Mouse (Mus musculus): Measurements from ENCODE around the gene Ctsll3. TPM values are rescaled to one million over a fixed set of nuclear protein-coding genes. Genes with fewer than 3 reads are reported as not detected.

The Ctsll3 gene
- polyA plus RNA-seq, 2 experiments, result 0.45 TPM; not detected in 1

DNA sequence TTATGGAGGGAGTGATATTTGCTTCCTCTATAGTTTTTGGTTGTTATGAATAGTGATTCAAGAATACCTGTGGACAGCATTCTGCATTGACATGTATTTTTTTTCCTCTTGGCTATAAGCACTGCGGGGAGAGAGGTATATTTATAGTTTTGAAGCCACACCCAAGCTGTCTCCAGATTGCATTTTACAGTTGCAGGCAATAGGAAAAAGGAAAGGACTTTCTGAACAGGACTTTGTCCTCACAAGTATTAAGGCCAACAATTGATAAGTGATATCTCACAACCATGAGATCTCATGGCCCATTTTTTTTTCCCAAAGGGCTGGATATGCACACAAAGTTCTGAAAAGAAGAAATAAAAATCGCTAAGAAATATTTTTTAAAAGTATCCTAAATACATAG lies 7.0 kb upstream of the Ctsll3 start:
- H3K27ac ChIP-seq (replicated peaks; ENCODE audit: low read depth, low read length), result no peak overlapping the region
- no peak for DNase-seq (ENCODE audit: low spot score)
- H3K9ac ChIP-seq (ENCODE audit: low read depth, low read length, severe bottlenecking), result no peak overlapping the region
- H3K4me1 ChIP-seq (ENCODE audit: control insufficient read depth, insufficient read depth, low read length), result no peaks in the 10 kb centered on the region
- TF ChIP-seq POLR2A (IDR thresholded peaks at IDR 0.05; ENCODE audit: borderline replicate concordance, extremely low read depth, insufficient read depth, insufficient read length), result no peak
- no peak overlapping the region for H3K4me3 ChIP-seq (replicated peaks; ENCODE audit: low read length)
- no peak overlapping the region for H3K4me2 ChIP-seq (replicated peaks; ENCODE audit: low read depth, low read length, severe bottlenecking)
- H3K27me3 ChIP-seq (ENCODE audit: control insufficient read depth, insufficient read depth, low read length), result no peaks in the 10 kb centered on the region
- no peaks in the 10 kb centered on the region for H3K36me3 ChIP-seq (ENCODE audit: control insufficient read depth, insufficient read depth, low read length)
- no peaks in the 10 kb centered on the region for H3K9me3 ChIP-seq (ENCODE audit: control insufficient read depth, low read length)
- no peak for ATAC-seq (ENCODE audit: low FRiP score, low read depth)
- WGBS, result 72% methylated on average over 2 of the region's 2 CpGs

DNA sequence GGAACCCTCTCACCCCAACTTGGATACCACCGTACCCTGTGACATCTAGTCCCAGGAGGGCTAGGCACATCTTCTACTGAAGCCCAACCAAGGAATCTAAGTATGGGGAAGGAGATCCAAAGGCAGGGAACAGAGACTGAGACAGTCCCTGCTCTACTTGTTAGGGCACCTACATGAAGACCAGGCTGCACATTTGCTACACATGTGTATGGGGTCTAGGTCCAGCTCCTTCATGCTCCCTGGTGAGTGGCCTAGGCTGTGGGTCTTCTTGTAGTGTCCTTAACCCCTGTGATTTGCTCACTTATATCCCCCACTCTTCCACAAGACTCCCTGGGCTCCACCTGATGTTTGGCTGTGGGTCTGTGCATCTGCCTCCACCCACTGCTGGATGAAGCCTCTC lies 13.2 kb downstream of the Ctsll3 start:
- no peak for TF ChIP-seq POLR2A (IDR thresholded peaks at IDR 0.05; ENCODE audit: borderline replicate concordance, extremely low read depth, insufficient read depth, insufficient read length)
- DNase-seq (ENCODE audit: low spot score) (no peak), ATAC-seq (ENCODE audit: low FRiP score, low read depth) (no peak)
- H3K4me1 ChIP-seq (ENCODE audit: control insufficient read depth, insufficient read depth, low read length), result no peaks in the 10 kb centered on the region
- no peak overlapping the region for H3K4me3 ChIP-seq (replicated peaks; ENCODE audit: low read length)
- 85% methylated on average over 1 of the region's 1 CpGs for WGBS
- no peaks in the 10 kb centered on the region for H3K36me3 ChIP-seq (ENCODE audit: control insufficient read depth, insufficient read depth, low read length)
- H3K27me3 ChIP-seq (ENCODE audit: control insufficient read depth, insufficient read depth, low read length), result no peaks in the 10 kb centered on the region
- H3K9me3 ChIP-seq (ENCODE audit: control insufficient read depth, low read length), result no peaks in the 10 kb centered on the region
- no peak overlapping the region for H3K9ac ChIP-seq (ENCODE audit: low read depth, low read length, severe bottlenecking)
- no peak overlapping the region for H3K4me2 ChIP-seq (replicated peaks; ENCODE audit: low read depth, low read length, severe bottlenecking)
- H3K27ac ChIP-seq (replicated peaks; ENCODE audit: low read depth, low read length), result no peak overlapping the region

DNA sequence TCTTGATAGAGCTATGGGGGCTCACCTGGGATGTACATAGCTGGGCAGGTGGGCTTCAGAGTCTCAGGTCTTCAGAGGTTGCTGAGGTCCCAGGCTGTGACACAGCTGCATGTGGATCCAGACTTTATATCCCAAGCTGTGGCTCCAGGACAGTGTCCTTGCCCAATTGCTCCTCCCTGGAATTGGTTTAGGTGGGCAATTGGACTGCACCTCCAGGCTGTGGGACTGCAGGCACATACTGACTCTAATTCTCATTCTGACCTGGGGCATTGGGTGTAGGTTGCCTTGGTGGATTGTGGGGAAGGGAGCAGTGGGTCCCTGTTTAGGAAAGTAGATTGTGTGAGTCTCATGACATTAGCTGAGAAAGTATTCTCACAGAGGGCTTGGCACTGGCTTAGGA lies 16.4 kb downstream of the Ctsll3 start, which contains the start of gene BC051665:
TSS of gene BC051665 (minus strand) at position 101 of the 400 bp plus-strand sequence.
- no peak within 1 kb of the TSS for H3K9ac ChIP-seq (ENCODE audit: low read depth, low read length, severe bottlenecking)
- ATAC-seq (ENCODE audit: low FRiP score, low read depth) (no peak), DNase-seq (ENCODE audit: low spot score) (no peak)
- H3K9me3 ChIP-seq (ENCODE audit: control insufficient read depth, low read length), result no peaks in the 10 kb centered on the region
- no peak within 1 kb of the TSS for H3K4me2 ChIP-seq (replicated peaks; ENCODE audit: low read depth, low read length, severe bottlenecking)
- TF ChIP-seq POLR2A (IDR thresholded peaks at IDR 0.05; ENCODE audit: borderline replicate concordance, extremely low read depth, insufficient read depth, insufficient read length), result no peak
- no peaks in the 10 kb centered on the region for H3K36me3 ChIP-seq (ENCODE audit: control insufficient read depth, insufficient read depth, low read length)
- H3K27ac ChIP-seq (replicated peaks; ENCODE audit: low read depth, low read length), result no peak within 1 kb of the TSS
- H3K27me3 ChIP-seq (ENCODE audit: control insufficient read depth, insufficient read depth, low read length), result no peaks in the 10 kb centered on the region
- H3K4me3 ChIP-seq (replicated peaks; ENCODE audit: low read length), result no peak within 1 kb of the TSS
- H3K4me1 ChIP-seq (ENCODE audit: control insufficient read depth, insufficient read depth, low read length), result no peaks in the 10 kb centered on the region

DNA sequence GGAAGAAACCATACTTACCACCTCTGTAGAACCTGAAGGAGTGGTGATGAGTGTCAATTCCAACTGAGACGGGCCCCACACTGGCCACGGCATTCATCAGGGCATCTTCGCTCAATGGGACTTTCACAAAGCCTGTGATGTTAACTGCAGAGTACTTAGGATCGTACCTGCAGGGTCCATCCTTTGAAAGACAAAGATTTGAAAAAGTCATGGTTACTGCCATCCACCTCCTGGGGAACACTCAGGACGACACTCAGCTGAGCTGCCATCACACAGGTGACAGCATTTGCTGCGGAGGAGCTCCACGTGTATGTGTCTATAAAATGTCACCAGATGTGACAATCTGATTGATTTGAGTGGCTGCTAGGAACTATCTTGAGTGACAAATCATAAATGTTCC lies 19.3 kb downstream of the Ctsll3 start:
- no peak for TF ChIP-seq POLR2A (IDR thresholded peaks at IDR 0.05; ENCODE audit: borderline replicate concordance, extremely low read depth, insufficient read depth, insufficient read length)
- Histone ChIP-seq H3K4me1 (ENCODE audit: control insufficient read depth, insufficient read depth, low read length) (no peaks in the 10 kb centered on the region), H3K27ac (replicated peaks; ENCODE audit: low read depth, low read length) (no peak overlapping the region), H3K27me3 (ENCODE audit: control insufficient read depth, insufficient read depth, low read length) (no peaks in the 10 kb centered on the region), H3K9me3 (ENCODE audit: control insufficient read depth, low read length) (no peaks in the 10 kb centered on the region), H3K9ac (ENCODE audit: low read depth, low read length, severe bottlenecking) (no peak overlapping the region), H3K4me3 (replicated peaks; ENCODE audit: low read length) (no peak overlapping the region), H3K4me2 (replicated peaks; ENCODE audit: low read depth, low read length, severe bottlenecking) (no peak overlapping the region), H3K36me3 (ENCODE audit: control insufficient read depth, insufficient read depth, low read length) (no peaks in the 10 kb centered on the region)
- ATAC-seq (ENCODE audit: low FRiP score, low read depth) (no peak), DNase-seq (ENCODE audit: low spot score) (no peak)
- 88% methylated on average over 7 of the region's 7 CpGs for WGBS

DNA sequence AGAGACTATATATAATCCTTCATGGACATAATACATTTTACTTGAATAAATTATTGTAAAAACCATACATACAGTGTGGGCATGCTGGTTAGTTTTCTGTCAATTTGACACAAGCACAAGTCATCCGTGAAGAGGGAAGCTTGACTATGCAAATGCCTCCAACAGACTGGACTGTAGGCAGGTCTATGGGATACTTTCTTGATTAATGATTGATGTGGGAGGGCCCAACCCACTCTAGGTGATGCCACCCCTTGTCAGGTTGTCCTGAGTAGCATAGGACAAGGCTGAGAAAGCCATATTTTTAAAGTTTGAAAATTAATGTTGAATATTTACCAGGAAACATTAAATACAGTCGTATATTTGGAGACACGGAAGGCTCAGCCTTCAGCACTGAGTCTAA lies 22.1 kb downstream of the Ctsll3 start:
- 88% methylated on average over 3 of the region's 3 CpGs for WGBS
- Histone ChIP-seq H3K27me3 (ENCODE audit: control insufficient read depth, insufficient read depth, low read length) (no peaks in the 10 kb centered on the region), H3K36me3 (ENCODE audit: control insufficient read depth, insufficient read depth, low read length) (no peaks in the 10 kb centered on the region), H3K27ac (replicated peaks; ENCODE audit: low read depth, low read length) (no peak overlapping the region), H3K4me2 (replicated peaks; ENCODE audit: low read depth, low read length, severe bottlenecking) (no peak overlapping the region), H3K4me1 (ENCODE audit: control insufficient read depth, insufficient read depth, low read length) (no peaks in the 10 kb centered on the region), H3K9ac (ENCODE audit: low read depth, low read length, severe bottlenecking) (no peak overlapping the region), H3K4me3 (replicated peaks; ENCODE audit: low read length) (no peak overlapping the region), H3K9me3 (ENCODE audit: control insufficient read depth, low read length) (no peaks in the 10 kb centered on the region)
- ATAC-seq (ENCODE audit: low FRiP score, low read depth) (no peak), DNase-seq (ENCODE audit: low spot score) (no peak)
- TF ChIP-seq POLR2A (IDR thresholded peaks at IDR 0.05; ENCODE audit: borderline replicate concordance, extremely low read depth, insufficient read depth, insufficient read length), result no peak

DNA sequence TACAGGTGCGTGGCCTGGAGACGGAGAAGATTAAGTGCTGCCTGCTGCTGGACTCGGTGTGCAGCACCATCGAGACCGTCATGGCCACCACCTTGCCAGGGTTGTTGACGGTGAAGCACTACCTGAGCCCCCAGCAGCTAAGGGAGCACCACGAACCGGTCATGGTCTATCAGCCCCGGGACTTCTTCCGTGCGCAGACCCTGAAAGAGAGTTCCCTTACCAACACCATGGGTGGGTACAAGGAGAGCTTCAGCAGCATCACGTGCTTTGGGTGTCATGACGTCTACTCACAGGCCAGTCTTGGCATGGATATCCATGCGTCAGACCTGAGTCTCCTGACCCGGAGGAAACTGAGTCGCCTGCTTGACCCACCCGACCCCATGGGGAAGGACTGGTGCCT lies 41.5 kb downstream of the Ctsll3 start:
- no peak for TF ChIP-seq POLR2A (IDR thresholded peaks at IDR 0.05; ENCODE audit: borderline replicate concordance, extremely low read depth, insufficient read depth, insufficient read length)
- no peak overlapping the region for H3K4me3 ChIP-seq (replicated peaks; ENCODE audit: low read length)
- H3K9ac ChIP-seq (ENCODE audit: low read depth, low read length, severe bottlenecking), result no peak overlapping the region
- no peaks in the 10 kb centered on the region for H3K27me3 ChIP-seq (ENCODE audit: control insufficient read depth, insufficient read depth, low read length)
- no peak overlapping the region for H3K27ac ChIP-seq (replicated peaks; ENCODE audit: low read depth, low read length)
- no peak for ATAC-seq (ENCODE audit: low FRiP score, low read depth)
- H3K4me1 ChIP-seq (ENCODE audit: control insufficient read depth, insufficient read depth, low read length), result no peaks in the 10 kb centered on the region
- H3K9me3 ChIP-seq (ENCODE audit: control insufficient read depth, low read length), result no peaks in the 10 kb centered on the region
- peaks cover 41% of the 10 kb centered on the region for H3K36me3 ChIP-seq (ENCODE audit: control insufficient read depth, insufficient read depth, low read length)
- DNase-seq (ENCODE audit: low spot score), result no peak
- no peak overlapping the region for H3K4me2 ChIP-seq (replicated peaks; ENCODE audit: low read depth, low read length, severe bottlenecking)
- whole genome bisulfite sequencing, result 96% methylated on average over 17 of the region's 17 CpGs
